Mouse (Mus musculus): ENCODE measurements around the gene Ccdc183. TPM values are rescaled to one million over a fixed set of nuclear protein-coding genes. Genes with fewer than 3 reads are reported as not detected.

The Ccdc183 gene
- polyA plus RNA-seq, 1 experiment from 2014 or later: 0.18 TPM

GRCm38 (mm10) chr2:25575432-25576027, 41.9 kb downstream of the Ccdc183 start:
- ATAC-seq: no peak
- Histone ChIP-seq H3K4me3 (ENCODE audit: low read length) (peak overlapping the region; percentile 69), H3K27ac (ENCODE audit: low read length) (peak overlapping the region; percentile 93), H3K4me1 (ENCODE audit: control insufficient read depth, insufficient read depth, low read length) (peaks cover 68% of the 10 kb centered on the region), H3K4me2 (ENCODE audit: low read depth, low read length) (peak overlapping the region; percentile 81), H3K27me3 (replicated peaks; ENCODE audit: control insufficient read depth, insufficient read depth, low read length) (peaks cover 48% of the 10 kb centered on the region), H3K9me3 (ENCODE audit: control insufficient read depth, low read length) (0 out of 2 replicates have a peak, but pooled peaks cover 4% of the 10 kb centered on the region), H3K9ac (ENCODE audit: low read depth, low read length) (peak overlapping the region; percentile 81), H3K36me3 (ENCODE audit: control insufficient read depth, insufficient read depth, low read length) (no peaks in the 10 kb centered on the region)
- WGBS: 12% methylated on average over 21 of the region's 21 CpGs

DNA sequence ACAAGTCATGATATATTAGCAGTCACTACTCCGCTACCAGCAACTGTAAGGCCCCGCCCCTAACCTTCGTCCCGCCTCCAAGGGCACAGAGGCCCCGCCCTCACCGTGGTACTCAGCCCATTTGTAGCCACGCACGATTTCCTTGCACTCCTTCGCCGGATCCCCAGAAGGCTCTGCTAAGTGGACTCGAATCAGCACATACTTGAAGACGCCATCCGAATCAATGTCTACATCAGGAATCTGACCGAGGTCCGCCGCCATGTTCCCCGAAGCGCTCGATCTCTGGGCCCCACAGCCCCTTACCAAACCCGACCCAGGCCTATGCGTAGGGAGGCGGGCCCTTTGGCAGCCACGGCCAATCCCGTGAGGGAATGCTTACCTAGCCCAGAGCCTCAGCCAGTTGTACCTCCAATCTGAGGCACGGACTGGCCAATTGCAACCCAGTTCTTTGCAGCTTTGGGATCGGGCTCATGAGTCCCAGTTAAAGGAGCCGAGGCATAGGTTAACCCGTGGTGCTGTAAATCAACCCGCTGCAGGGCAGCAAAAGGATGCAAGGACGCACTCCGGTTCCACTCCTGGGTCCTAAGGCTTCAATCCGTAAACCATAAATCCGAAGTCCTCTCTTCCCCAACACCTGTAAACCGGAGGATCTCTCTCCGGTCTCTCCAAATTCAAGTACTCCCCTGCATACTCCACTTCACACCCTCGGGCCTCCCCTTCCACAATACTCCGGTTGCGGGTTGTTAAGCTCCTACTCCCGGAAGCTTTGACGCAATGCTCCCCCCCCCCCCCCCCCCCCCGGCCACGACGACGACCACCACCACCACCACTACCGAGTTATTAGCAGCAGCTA, 42.7 kb downstream of the Ccdc183 start, which contains the start of the genes Mamdc4 and Phpt1:
Mamdc4 (minus strand) TSS at position 267 of the 853 bp plus-strand sequence.
Phpt1 (minus strand) TSS at position 646 of the 853 bp plus-strand sequence.
- Histone ChIP-seq H3K36me3 (ENCODE audit: control insufficient read depth, insufficient read depth, low read length) (no peaks in the 10 kb centered on the region), H3K4me2 (ENCODE audit: low read depth, low read length) (peak within 1 kb of the TSS; percentile 93), H3K27ac (ENCODE audit: low read length) (peak within 1 kb of the TSS; percentile 93), H3K4me3 (ENCODE audit: low read length) (peak within 1 kb of the TSS; percentile 69), H3K9ac (ENCODE audit: low read depth, low read length) (peak within 1 kb of the TSS; percentile 81), H3K9me3 (ENCODE audit: control insufficient read depth, low read length) (0 out of 2 replicates have a peak, but pooled peaks cover 4% of the 10 kb centered on the region), H3K27me3 (replicated peaks; ENCODE audit: control insufficient read depth, insufficient read depth, low read length) (peaks cover 40% of the 10 kb centered on the region), H3K4me1 (ENCODE audit: control insufficient read depth, insufficient read depth, low read length) (peaks cover 61% of the 10 kb centered on the region)
- under 1% methylated on average over 43 of the region's 45 CpGs for WGBS
- peak; percentile 91 for ATAC-seq

GRCm38 (mm10) chr2:25574136-25574535, 43.3 kb downstream of the Ccdc183 start:
- Histone ChIP-seq H3K4me2 (ENCODE audit: low read depth, low read length) (peak overlapping the region; percentile 93), H3K36me3 (ENCODE audit: control insufficient read depth, insufficient read depth, low read length) (no peaks in the 10 kb centered on the region; the same call in 1 of the 2 replicates), H3K27ac (ENCODE audit: low read length) (peak overlapping the region; percentile 93), H3K27me3 (replicated peaks; ENCODE audit: control insufficient read depth, insufficient read depth, low read length) (peaks cover 34% of the 10 kb centered on the region), H3K4me3 (ENCODE audit: low read length) (peak overlapping the region; percentile 69), H3K9me3 (ENCODE audit: control insufficient read depth, low read length) (0 out of 2 replicates have a peak, but pooled peaks cover 4% of the 10 kb centered on the region), H3K4me1 (ENCODE audit: control insufficient read depth, insufficient read depth, low read length) (peaks cover 54% of the 10 kb centered on the region), H3K9ac (ENCODE audit: low read depth, low read length) (peak overlapping the region; percentile 81)
- WGBS: 12% methylated on average over 11 of the region's 11 CpGs
- ATAC-seq: no peak

DNA sequence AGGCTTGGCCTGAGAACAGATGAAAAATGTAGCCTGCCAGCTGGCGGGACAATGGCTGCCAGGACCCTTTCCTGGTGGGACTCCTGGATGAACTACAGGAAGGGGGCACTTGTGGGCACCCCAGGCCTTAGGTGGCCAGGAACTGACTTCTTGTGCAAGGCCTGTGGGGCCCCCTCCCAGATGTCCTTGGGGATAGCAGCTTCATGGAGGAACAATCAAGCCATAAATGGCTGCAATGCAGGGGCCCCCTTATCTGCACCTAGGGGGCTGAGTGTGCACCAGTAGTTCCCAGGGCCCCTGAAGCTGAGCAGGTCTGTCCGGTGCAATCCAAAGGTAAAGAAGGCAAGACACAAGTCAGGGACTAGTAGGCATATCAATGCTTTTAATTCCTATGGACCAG, 44.4 kb downstream of the Ccdc183 start:
- peak overlapping the region; percentile 93 for H3K4me2 ChIP-seq (ENCODE audit: low read depth, low read length)
- ATAC-seq: peak; percentile 38
- peak overlapping the region; percentile 93 for H3K27ac ChIP-seq (ENCODE audit: low read length)
- peaks cover 45% of the 10 kb centered on the region for H3K4me1 ChIP-seq (ENCODE audit: control insufficient read depth, insufficient read depth, low read length)
- no peaks in the 10 kb centered on the region; the same call in 1 of the 2 replicates for H3K36me3 ChIP-seq (ENCODE audit: control insufficient read depth, insufficient read depth, low read length)
- H3K27me3 ChIP-seq (replicated peaks; ENCODE audit: control insufficient read depth, insufficient read depth, low read length): peaks cover 23% of the 10 kb centered on the region
- H3K4me3 ChIP-seq (ENCODE audit: low read length): peak overlapping the region; percentile 69
- no peaks in the 10 kb centered on the region for H3K9me3 ChIP-seq (ENCODE audit: control insufficient read depth, low read length)
- H3K9ac ChIP-seq (ENCODE audit: low read depth, low read length): peak overlapping the region; percentile 81
- WGBS: 71% methylated on average over 2 of the region's 2 CpGs

- peak overlapping the region; percentile 53 for H3K4me3 ChIP-seq (ENCODE audit: low read length)
- WGBS: 53% methylated on average over 4 of the region's 4 CpGs
These were observed 46.3 kb downstream of the Ccdc183 start for GRCm38 (mm10) chr2:25571221-25571620.

DNA sequence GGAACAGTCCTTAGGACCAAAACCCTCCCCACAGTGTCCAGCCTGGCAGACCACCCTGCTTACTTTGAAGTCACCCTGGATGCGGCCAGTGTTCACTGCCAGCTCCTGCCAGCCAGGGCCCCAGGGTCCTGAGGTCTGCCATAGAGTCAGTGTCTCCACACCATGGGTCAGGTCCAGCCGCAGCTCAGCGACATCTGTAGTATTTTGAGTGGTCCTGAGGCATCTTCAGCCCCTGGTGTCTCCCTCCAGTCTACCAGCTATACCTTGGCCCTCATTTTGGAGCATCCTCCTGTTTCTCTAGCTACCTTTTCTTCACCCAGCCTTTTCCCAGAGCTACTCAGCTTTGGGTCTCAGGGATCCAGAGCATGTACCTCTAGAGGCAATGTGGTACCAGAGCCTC, 48.2 kb downstream of the Ccdc183 start:
- Histone ChIP-seq H3K9ac (ENCODE audit: low read depth, low read length) (peak overlapping the region; percentile 67), H3K4me3 (ENCODE audit: low read length) (peak overlapping the region; percentile 53), H3K9me3 (ENCODE audit: control insufficient read depth, low read length) (no peaks in the 10 kb centered on the region), H3K27me3 (replicated peaks; ENCODE audit: control insufficient read depth, insufficient read depth, low read length) (no peaks in the 10 kb centered on the region), H3K36me3 (ENCODE audit: control insufficient read depth, insufficient read depth, low read length) (peaks cover 18% of the 10 kb centered on the region), H3K4me1 (ENCODE audit: control insufficient read depth, insufficient read depth, low read length) (peaks cover 23% of the 10 kb centered on the region), H3K4me2 (ENCODE audit: low read depth, low read length) (peak overlapping the region; percentile 58), H3K27ac (ENCODE audit: low read length) (peak overlapping the region; percentile 82)
- 88% methylated on average over 3 of the region's 3 CpGs for WGBS
- ATAC-seq: no peak

More at GRCm38 (mm10) chr2:25571221-25571620, 46.3 kb downstream of the Ccdc183 start:
- Histone ChIP-seq H3K4me2 (ENCODE audit: low read depth, low read length) (peak overlapping the region; percentile 43), H3K9ac (ENCODE audit: low read depth, low read length) (peak overlapping the region; percentile 67), H3K27me3 (replicated peaks; ENCODE audit: control insufficient read depth, insufficient read depth, low read length) (peaks cover 4% of the 10 kb centered on the region), H3K4me1 (ENCODE audit: control insufficient read depth, insufficient read depth, low read length) (peaks cover 32% of the 10 kb centered on the region), H3K27ac (ENCODE audit: low read length) (peak overlapping the region; percentile 82), H3K36me3 (ENCODE audit: control insufficient read depth, insufficient read depth, low read length) (peaks cover 3% of the 10 kb centered on the region; the same call in 1 of the 2 replicates), H3K9me3 (ENCODE audit: control insufficient read depth, low read length) (no peaks in the 10 kb centered on the region)
- peak; percentile 54 for ATAC-seq

DNA sequence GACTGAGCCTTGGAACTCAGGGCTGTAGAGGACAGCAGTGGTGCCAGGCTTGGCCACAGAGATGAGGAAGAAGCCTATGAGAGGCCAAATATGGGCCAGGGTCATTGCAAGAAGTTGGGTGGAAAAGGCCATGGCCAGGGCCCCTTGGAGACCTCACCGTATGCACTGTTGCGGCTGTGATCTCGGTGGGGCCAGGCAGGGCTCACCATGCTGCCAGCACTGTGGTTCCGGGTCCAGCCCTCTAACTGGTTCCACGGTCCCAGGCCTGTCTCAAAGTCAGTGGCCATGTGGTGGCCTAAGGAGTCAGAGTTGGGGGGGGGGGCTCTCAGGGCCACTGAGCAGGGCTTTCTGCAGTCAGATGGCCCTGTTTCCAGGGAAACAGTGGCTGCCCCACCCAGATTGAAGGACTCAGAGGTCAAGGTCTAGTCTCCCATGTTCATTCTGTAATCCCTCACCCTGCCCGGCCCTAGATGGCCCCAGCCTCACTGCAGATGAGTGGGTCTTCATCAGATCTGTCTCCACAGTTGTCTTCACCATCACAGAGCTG, 48.9 kb downstream of the Ccdc183 start:
- Histone ChIP-seq H3K9me3 (ENCODE audit: control insufficient read depth, low read length) (no peaks in the 10 kb centered on the region), H3K4me1 (ENCODE audit: control insufficient read depth, insufficient read depth, low read length) (peaks cover 17% of the 10 kb centered on the region), H3K4me3 (ENCODE audit: low read length) (peak overlapping the region; percentile 53), H3K27me3 (replicated peaks; ENCODE audit: control insufficient read depth, insufficient read depth, low read length) (no peaks in the 10 kb centered on the region), H3K4me2 (ENCODE audit: low read depth, low read length) (peak overlapping the region; percentile 58), H3K27ac (ENCODE audit: low read length) (peak overlapping the region; percentile 82), H3K36me3 (ENCODE audit: control insufficient read depth, insufficient read depth, low read length) (peaks cover 25% of the 10 kb centered on the region), H3K9ac (ENCODE audit: low read depth, low read length) (peak overlapping the region; percentile 67)
- 73% methylated on average over 6 of the region's 6 CpGs for WGBS
- no peak for ATAC-seq

DNA sequence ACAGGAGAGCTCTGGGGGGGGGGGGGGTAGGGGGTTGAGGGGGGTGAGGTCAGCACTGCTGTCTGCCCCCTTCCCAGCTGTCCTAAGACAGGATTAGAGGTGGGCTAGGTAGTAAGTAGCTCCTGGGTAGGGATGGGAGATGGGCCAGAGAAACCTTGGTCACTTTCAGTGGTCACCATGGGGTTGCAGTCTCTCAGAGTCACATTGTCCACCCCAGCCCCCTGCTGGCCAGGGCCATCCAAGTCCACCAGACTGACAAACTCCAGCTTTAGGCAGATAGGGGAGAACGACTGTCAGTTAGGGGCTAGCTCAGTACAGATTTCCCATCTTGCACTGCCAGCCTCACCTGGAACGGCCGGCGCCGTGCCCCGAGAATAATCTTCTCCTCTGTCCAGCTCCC, 50.9 kb downstream of the Ccdc183 start:
- Histone ChIP-seq H3K9me3 (ENCODE audit: control insufficient read depth, low read length) (no peaks in the 10 kb centered on the region), H3K4me2 (ENCODE audit: low read depth, low read length) (peak overlapping the region; percentile 58), H3K27me3 (replicated peaks; ENCODE audit: control insufficient read depth, insufficient read depth, low read length) (no peaks in the 10 kb centered on the region), H3K4me3 (ENCODE audit: low read length) (peak overlapping the region; percentile 53), H3K27ac (ENCODE audit: low read length) (peak overlapping the region; percentile 82), H3K36me3 (ENCODE audit: control insufficient read depth, insufficient read depth, low read length) (peaks cover 38% of the 10 kb centered on the region), H3K9ac (ENCODE audit: low read depth, low read length) (peak overlapping the region; percentile 67), H3K4me1 (ENCODE audit: control insufficient read depth, insufficient read depth, low read length) (peaks cover 8% of the 10 kb centered on the region; the same call in 1 of the 2 replicates)
- 80% methylated on average over 6 of the region's 6 CpGs for WGBS
- no peak for ATAC-seq

GRCm38 (mm10) chr2:25565741-25566140, 51.7 kb downstream of the Ccdc183 start:
- peaks cover 8% of the 10 kb centered on the region; the same call in 1 of the 2 replicates for H3K4me1 ChIP-seq (ENCODE audit: control insufficient read depth, insufficient read depth, low read length)
- H3K36me3 ChIP-seq (ENCODE audit: control insufficient read depth, insufficient read depth, low read length): peaks cover 38% of the 10 kb centered on the region
- 88% methylated on average over 8 of the region's 8 CpGs for WGBS
- no peaks in the 10 kb centered on the region for H3K9me3 ChIP-seq (ENCODE audit: control insufficient read depth, low read length)
- peak overlapping the region; percentile 58 for H3K4me2 ChIP-seq (ENCODE audit: low read depth, low read length)
- peak overlapping the region; percentile 67 for H3K9ac ChIP-seq (ENCODE audit: low read depth, low read length)
- no peak for ATAC-seq
- H3K4me3 ChIP-seq (ENCODE audit: low read length): peak overlapping the region; percentile 53
- H3K27ac ChIP-seq (ENCODE audit: low read length): peak overlapping the region; percentile 48; the same call in 1 of the 2 replicates
- no peaks in the 10 kb centered on the region for H3K27me3 ChIP-seq (replicated peaks; ENCODE audit: control insufficient read depth, insufficient read depth, low read length)
